9 mouse cellular contexts compared by ENCODE assay signal in the genomic region with DNA sequence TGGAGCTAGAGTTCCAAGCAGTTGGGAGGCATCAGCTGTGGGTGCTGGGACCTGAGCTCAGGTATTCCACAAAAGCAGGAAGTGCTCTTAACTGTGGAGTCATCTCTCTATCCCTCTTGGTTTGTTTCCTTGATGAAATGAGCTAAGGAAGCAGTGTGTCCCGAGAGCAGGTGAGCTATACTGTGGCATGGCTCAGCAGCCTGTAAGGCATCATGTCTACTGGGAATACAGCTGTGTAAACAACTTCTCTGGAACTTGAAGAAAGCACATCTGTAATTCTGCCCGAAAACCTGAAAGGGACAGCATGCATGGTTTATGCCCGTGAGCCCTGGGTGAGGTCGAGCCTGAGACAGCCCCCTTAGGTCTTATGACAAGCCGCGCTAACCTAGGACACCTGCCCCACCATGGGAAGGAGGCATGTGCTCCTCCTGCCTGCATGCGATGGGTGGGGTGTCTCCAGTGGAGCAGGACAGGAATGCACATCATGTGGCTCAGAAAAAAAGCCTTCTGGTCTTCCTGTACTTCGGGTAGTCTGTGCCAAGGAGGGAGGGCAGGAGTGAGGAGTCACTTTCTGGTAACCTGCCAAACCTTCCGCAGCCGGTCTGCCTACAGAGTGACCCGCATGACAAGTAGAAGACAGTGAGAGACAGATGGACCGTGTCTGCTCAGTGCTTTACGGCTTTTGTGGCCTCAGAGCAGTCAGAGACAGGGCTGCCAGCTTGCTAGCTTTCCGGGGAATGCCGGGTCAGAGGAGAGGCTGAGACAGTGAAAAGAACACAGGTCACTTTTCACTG. TPM values are rescaled to one million over a fixed set of nuclear protein-coding genes. Genes with fewer than 3 reads are reported as not detected.
DNase-seq lines count a peak whose midpoint lies in the region; ATAC-seq and TF ChIP-seq lines count a peak whose summit lies in the region.
"Had no signal": no experiment of that assay in that cellular context is flagged by ENCODE, and none has a peak within 500 bp of the region (broad histone marks: within the 10 kb centered on the region; RNA-seq: fewer than 3 reads in every experiment).

No protein-coding gene starts in this region.

- peak overlapping the region; percentile 38 for H3K4me2 ChIP-seq in heart, embryonic 14.5 days (ENCODE audit: low read length)
- H3K4me2 ChIP-seq in kidney, postnatal 0 days (ENCODE audit: low read length): peak overlapping the region; percentile 2

- peak; percentile 67 for ATAC-seq in heart, embryonic 14.5 days (ENCODE audit: insufficient number of reproducible peaks, insufficient read depth, low FRiP score, low read depth)
- peak; percentile 94 for ATAC-seq in kidney, postnatal 0 days (replicated peaks; ENCODE audit: low FRiP score, low read depth)
- no peak for ATAC-seq in monocyte, adult 5-6 weeks (replicated peaks; ENCODE audit: insufficient number of reproducible peaks, low FRiP score, low TSS enrichment, poor library complexity, severe bottlenecking)

- H3K9me3 ChIP-seq in heart, embryonic 14.5 days (ENCODE audit: control insufficient read depth, low read length): no peaks in the 10 kb centered on the region
- no peaks in the 10 kb centered on the region for H3K9me3 ChIP-seq in kidney, postnatal 0 days (replicated peaks; ENCODE audit: low read length)

- peak; percentile 98 for DNase-seq in 3T3-L1 (ENCODE audit: low read depth, low spot score)
- DNase-seq in adrenal gland, postnatal 25 days: peak; percentile 73
- peak; percentile 93 for DNase-seq in kidney, postnatal 0 days (ENCODE audit: low spot score)
- DNase-seq in lung, postnatal 14 days: peak; percentile 74
- peak; percentile 78 for DNase-seq in skeletal muscle tissue, adult 2 months (ENCODE audit: low read depth, low spot score)

- peaks cover 40% of the 10 kb centered on the region for H3K4me1 ChIP-seq in embryonic fibroblast, embryonic 13.5 days (ENCODE audit: control insufficient read depth, insufficient read depth, low read length)
- peaks cover 57 to 73% of the 10 kb centered on the region in 2 experiments for H3K4me1 ChIP-seq in heart, embryonic 14.5 days (ENCODE audit: control insufficient read depth in 2 of 2, insufficient read depth in 2 of 2, low read length in 2 of 2)
- peaks cover 23% of the 10 kb centered on the region for H3K4me1 ChIP-seq in kidney, postnatal 0 days (replicated peaks; ENCODE audit: insufficient read depth, low read length)

- H3K27me3 ChIP-seq in heart, embryonic 14.5 days (ENCODE audit: control insufficient read depth, insufficient read depth, low read length): no peaks in the 10 kb centered on the region
- H3K27me3 ChIP-seq in kidney, postnatal 0 days (ENCODE audit: insufficient read depth, low read length): no peaks in the 10 kb centered on the region

- H3K9ac ChIP-seq in heart, embryonic 14.5 days (ENCODE audit: low read length): peak overlapping the region; percentile 59
- no peak overlapping the region for H3K9ac ChIP-seq in kidney, postnatal 0 days (ENCODE audit: low read depth, low read length)
- H3K9ac ChIP-seq: liver, embryonic 14.5 days had no signal

- TF ChIP-seq POLR2A in embryonic fibroblast, embryonic 13.5 days (IDR thresholded peaks at IDR 0.05; ENCODE audit: low read depth, low read length): no peak

- no peak overlapping the region for H3K4me3 ChIP-seq in embryonic fibroblast, embryonic 13.5 days (ENCODE audit: insufficient read depth, low read length)
- H3K4me3 ChIP-seq in heart, embryonic 14.5 days (ENCODE audit: control insufficient read depth in 1 of 2, insufficient read depth in 1 of 2, low read depth in 1 of 2, low read length in 2 of 2): no peak overlapping the region
- H3K4me3 ChIP-seq in kidney, postnatal 0 days (replicated peaks; ENCODE audit: low read depth, low read length): no peak overlapping the region

- TF ChIP-seq CTCF in embryonic fibroblast, embryonic 13.5 days (IDR thresholded peaks at IDR 0.05; ENCODE audit: borderline replicate concordance, insufficient read depth, low read length): no peak
- peak; percentile 6; the same call in 1 of the 2 replicates for TF ChIP-seq CTCF in kidney, postnatal 0 days (IDR thresholded peaks at IDR 0.05; ENCODE audit: low read depth)

- 20% methylated on average over 15 of the region's 15 CpGs for WGBS in heart, embryonic 14.5 days
- 6% methylated on average over 15 of the region's 15 CpGs for WGBS in kidney, postnatal 0 days

- H3K27ac ChIP-seq in embryonic fibroblast, embryonic 13.5 days (ENCODE audit: insufficient read depth, low read length): peak overlapping the region; percentile 24
- H3K27ac ChIP-seq in heart, embryonic 14.5 days (replicated peaks in 1 of 2; ENCODE audit: control insufficient read depth in 1 of 2, insufficient read depth in 1 of 2, low read depth in 2 of 2, low read length in 2 of 2): peak overlapping the region; percentile 67 to 93
- H3K27ac ChIP-seq in kidney, postnatal 0 days: peak overlapping the region; percentile 84
- H3K27ac ChIP-seq: liver, embryonic 14.5 days had no signal

- H3K36me3 ChIP-seq in heart, embryonic 14.5 days (ENCODE audit: control insufficient read depth, insufficient read depth, low read length): peaks cover 12% of the 10 kb centered on the region; the same call in 1 of the 2 replicates
- no peaks in the 10 kb centered on the region for H3K36me3 ChIP-seq in kidney, postnatal 0 days (ENCODE audit: insufficient read depth, low read length)

RNA-seq across cellular contexts. Expression of a gene that starts 14.7 kb away (rescaled TPM):
- total RNA-seq in adrenal gland, postnatal 25 days (2021): 20.4 and 22.6 TPM in 2 replicates
- 64.3 and 71.8 TPM in 2 replicates for polyA plus RNA-seq in embryonic fibroblast, embryonic 13.5 days (2011; ENCODE audit: insufficient read length, low read depth, missing spikeins)
- polyA plus RNA-seq in heart, embryonic 14.5 days (2014; fragmentation: Nextera tagmentation; extraction: Ambion mirVana): 24.8 and 27.3 TPM in 2 replicates
- 19.1 and 19.7 TPM in 2 replicates for polyA plus RNA-seq in kidney, postnatal 0 days (2015; fragmentation: Nextera tagmentation; extraction: Ambion mirVana)
- total RNA-seq in monocyte, adult 5-6 weeks (2017): 0.86 to 1.9 TPM (median 1.3 TPM) in 3 replicates

Comparison
In these comparisons a context has a peak if more than half of its experiments do, and no peak if none do; other contexts are left out.
1. H3K27ac ChIP-seq: peak in every context shown above with its lines; median percentile 84 in kidney, postnatal 0 days; 80 in heart, embryonic 14.5 days; 24 in embryonic fibroblast, embryonic 13.5 days.